Mouse (Mus musculus) neural tube, embryonic 12.5 days (tissue): ENCODE data around the gene Cacna1d. TPM values are rescaled to one million over a fixed set of nuclear protein-coding genes. Genes with fewer than 3 reads are reported as not detected.
A peak's percentile ranks its signal among the peaks of the same experiment; 100 is the strongest.

Source experiments
- ATAC-seq: fragments of 200-750 bp; cut with Nextera tagmentation; 2 replicates; pipeline ENCODE4 v1.8.0; 2017; ENCODE audit warnings: low read depth, mild to moderate bottlenecking, moderate TSS enrichment, moderate library complexity; ENCODE audit not compliant: low FRiP score
- H3K27ac ChIP-seq: fragments of 300-500 bp; sonication (generic); 2 replicates; pipeline ENCODE4 v1.5.1; 2016
- H3K27me3 ChIP-seq: fragments of 300-500 bp; sonication (generic); replicated peaks from 2 replicates; pipeline ENCODE4 v1.6.1; 2016; ENCODE audit warnings: mild to moderate bottlenecking
- H3K36me3 ChIP-seq: fragments of 300-500 bp; sonication (generic); 2 replicates; pipeline ENCODE4 v1.6.1; 2016; ENCODE audit warnings: mild to moderate bottlenecking
- H3K4me1 ChIP-seq: fragments of 300-500 bp; sonication (generic); 2 replicates; pipeline ENCODE4 v1.6.1; 2016
- H3K4me2 ChIP-seq: fragments of 300-500 bp; sonication (generic); replicated peaks from 2 replicates; pipeline ENCODE4 v1.6.1; 2016; ENCODE audit warnings: mild to moderate bottlenecking
- H3K4me3 ChIP-seq: fragments of 300-500 bp; sonication (generic); 2 replicates; pipeline ENCODE4 v1.5.1; 2016
- H3K9ac ChIP-seq: fragments of 300-500 bp; sonication (generic); 2 replicates; pipeline ENCODE4 v1.6.1; 2016; ENCODE audit warnings: mild to moderate bottlenecking
- H3K9me3 ChIP-seq: fragments of 300-500 bp; sonication (generic); 2 replicates; pipeline ENCODE4 v1.6.1; 2016; ENCODE audit warnings: mild to moderate bottlenecking
- WGBS: fragments of 180-500 bp; shearing (Covaris S2); methylation state at CpG from one replicate; pipeline ENCODE4 v1.1.7; 2016; 5-methylcytosine and 5-hydroxymethylcytosine counted together
- polyA plus RNA-seq: library from polyadenylated mRNA; unstranded; fragments of >200 nt; fragmentation: Nextera tagmentation; extraction: Ambion mirVana; gene quantifications from 2 replicates; pipeline ENCODE4 v1.2.1, GENCODE M21; 2016

Gene Cacna1d
- polyA plus RNA-seq, 1 experiment from 2014 or later = 3.0 TPM

GRCm38 (mm10) chr14:30056031-30056766, 435.1 kb downstream of the Cacna1d start:
- H3K27me3 ChIP-seq = no peaks in the 10 kb centered on the region
- no peak overlapping the region for H3K4me3 ChIP-seq
- 0 out of 2 replicates have a peak, but pooled peaks cover 4% of the 10 kb centered on the region for H3K4me1 ChIP-seq
- H3K9ac ChIP-seq = no peak overlapping the region
- no peak overlapping the region for H3K27ac ChIP-seq
- peak; percentile 77 for ATAC-seq
- 60% methylated on average over 13 of the region's 13 CpGs for WGBS
- no peaks in the 10 kb centered on the region for H3K36me3 ChIP-seq
- H3K9me3 ChIP-seq = no peaks in the 10 kb centered on the region
- no peak overlapping the region for H3K4me2 ChIP-seq

- no peaks in the 10 kb centered on the region for H3K36me3 ChIP-seq
These were observed 436.3 kb downstream of the Cacna1d start for GRCm38 (mm10) chr14:30054922-30055321.

GRCm38 (mm10) chr14:30050280-30050679, 441.0 kb downstream of the Cacna1d start:
- WGBS = 90% methylated on average over 8 of the region's 8 CpGs
- no peak overlapping the region for H3K4me2 ChIP-seq
- H3K9me3 ChIP-seq = no peaks in the 10 kb centered on the region
- no peak overlapping the region for H3K4me3 ChIP-seq
- H3K9ac ChIP-seq = no peak overlapping the region
- no peak overlapping the region for H3K27ac ChIP-seq
- H3K36me3 ChIP-seq = no peaks in the 10 kb centered on the region
- no peaks in the 10 kb centered on the region for H3K4me1 ChIP-seq
- ATAC-seq = no peak
- no peaks in the 10 kb centered on the region for H3K27me3 ChIP-seq

More at GRCm38 (mm10) chr14:30054922-30055321, 436.3 kb downstream of the Cacna1d start:
- H3K27me3 ChIP-seq = no peaks in the 10 kb centered on the region
- no peak overlapping the region for H3K9ac ChIP-seq
- no peak for ATAC-seq
- no peak overlapping the region for H3K4me3 ChIP-seq
- 84% methylated on average over 7 of the region's 7 CpGs for WGBS
- H3K4me1 ChIP-seq = 0 out of 2 replicates have a peak, but pooled peaks cover 4% of the 10 kb centered on the region
- no peak overlapping the region for H3K27ac ChIP-seq
- H3K4me2 ChIP-seq = no peak overlapping the region
- no peaks in the 10 kb centered on the region for H3K9me3 ChIP-seq

- Histone ChIP-seq H3K4me2 (no peak overlapping the region), H3K27me3 (no peaks in the 10 kb centered on the region), H3K36me3 (no peaks in the 10 kb centered on the region), H3K9me3 (no peaks in the 10 kb centered on the region), H3K27ac (no peak overlapping the region), H3K4me3 (no peak overlapping the region), H3K9ac (no peak overlapping the region), H3K4me1 (no peaks in the 10 kb centered on the region)
- 88% methylated on average over 3 of the region's 3 CpGs for WGBS
- no peak for ATAC-seq
These were observed 443.2 kb downstream of the Cacna1d start for GRCm38 (mm10) chr14:30048049-30048448.

GRCm38 (mm10) chr14:30046976-30047375, 444.3 kb downstream of the Cacna1d start:
- H3K9me3 ChIP-seq = no peaks in the 10 kb centered on the region
- WGBS = 91% methylated on average over 4 of the region's 4 CpGs
- no peak overlapping the region for H3K4me2 ChIP-seq
- no peak overlapping the region for H3K9ac ChIP-seq
- no peaks in the 10 kb centered on the region for H3K27me3 ChIP-seq
- no peak overlapping the region for H3K4me3 ChIP-seq
- H3K27ac ChIP-seq = no peak overlapping the region
- no peaks in the 10 kb centered on the region for H3K36me3 ChIP-seq
- H3K4me1 ChIP-seq = no peaks in the 10 kb centered on the region
- no peak for ATAC-seq

DNA sequence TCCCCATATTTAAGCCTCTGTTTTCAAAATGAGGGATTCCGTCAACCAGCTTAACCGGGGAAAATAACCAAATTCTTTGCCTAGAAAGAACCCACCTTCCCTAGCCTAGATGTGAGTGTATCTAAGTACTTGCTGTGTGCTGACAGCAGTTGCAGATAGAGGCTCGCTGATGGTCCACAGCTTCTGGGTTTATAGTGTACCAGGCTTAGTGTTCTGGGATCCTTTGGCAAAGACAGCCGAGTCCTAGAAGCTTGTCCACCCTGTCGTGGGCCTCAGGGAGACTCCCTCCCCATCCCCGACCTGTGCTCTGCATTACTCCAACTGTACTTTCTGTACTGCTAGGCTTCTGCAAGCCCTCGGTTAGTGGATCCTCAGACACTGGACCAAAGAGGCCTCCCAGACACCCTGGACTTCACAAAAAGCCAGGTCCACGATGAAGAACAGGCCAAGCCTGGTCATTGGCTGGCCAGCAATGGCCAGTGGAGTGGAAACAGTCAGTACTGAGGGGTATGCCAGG, 445.5 kb downstream of the Cacna1d start:
- no peaks in the 10 kb centered on the region for H3K4me1 ChIP-seq
- no peaks in the 10 kb centered on the region for H3K9me3 ChIP-seq
- H3K4me2 ChIP-seq = no peak overlapping the region
- H3K27ac ChIP-seq = no peak overlapping the region
- no peak overlapping the region for H3K4me3 ChIP-seq
- no peaks in the 10 kb centered on the region for H3K36me3 ChIP-seq
- 87% methylated on average over 8 of the region's 8 CpGs for WGBS
- ATAC-seq = no peak
- H3K27me3 ChIP-seq = no peaks in the 10 kb centered on the region
- no peak overlapping the region for H3K9ac ChIP-seq

- Histone ChIP-seq H3K27me3 (no peaks in the 10 kb centered on the region), H3K4me1 (no peaks in the 10 kb centered on the region), H3K9ac (no peak overlapping the region), H3K4me3 (no peak overlapping the region), H3K9me3 (no peaks in the 10 kb centered on the region), H3K4me2 (no peak overlapping the region), H3K36me3 (no peaks in the 10 kb centered on the region), H3K27ac (no peak overlapping the region)
- WGBS = 87% methylated on average over 10 of the region's 10 CpGs
- no peak for ATAC-seq
These were observed 446.0 kb downstream of the Cacna1d start for GRCm38 (mm10) chr14:30045239-30045638.

GRCm38 (mm10) chr14:30043356-30043940, 447.8 kb downstream of the Cacna1d start:
- Histone ChIP-seq H3K9me3 (no peaks in the 10 kb centered on the region), H3K27ac (no peak overlapping the region), H3K4me3 (no peak overlapping the region), H3K4me1 (no peaks in the 10 kb centered on the region), H3K4me2 (no peak overlapping the region), H3K36me3 (no peaks in the 10 kb centered on the region), H3K27me3 (no peaks in the 10 kb centered on the region), H3K9ac (no peak overlapping the region)
- WGBS = 88% methylated on average over 7 of the region's 7 CpGs
- ATAC-seq = no peak

DNA sequence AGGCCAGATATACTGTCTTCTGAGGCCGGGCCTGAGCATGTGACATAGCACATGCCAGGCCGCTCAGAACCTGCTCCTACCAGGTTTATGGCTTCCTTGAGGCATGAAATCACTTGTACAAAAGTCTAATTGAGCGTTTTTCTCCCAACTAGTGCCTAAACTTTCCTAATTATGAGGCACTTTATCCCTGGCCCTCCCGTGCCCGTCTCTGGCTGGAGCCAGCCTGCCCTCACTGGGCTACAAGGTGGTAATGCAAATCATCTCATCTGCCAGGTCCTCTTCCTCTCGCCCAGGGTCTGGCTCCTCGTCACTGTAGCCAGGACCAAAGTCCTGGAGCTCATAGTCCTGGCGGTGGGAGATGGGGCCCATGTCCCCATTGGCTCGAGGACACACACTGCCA, 449.4 kb downstream of the Cacna1d start:
- Histone ChIP-seq H3K9me3 (no peaks in the 10 kb centered on the region), H3K9ac (no peak overlapping the region), H3K4me2 (no peak overlapping the region), H3K4me1 (no peaks in the 10 kb centered on the region), H3K4me3 (no peak overlapping the region), H3K27me3 (no peaks in the 10 kb centered on the region), H3K27ac (no peak overlapping the region), H3K36me3 (no peaks in the 10 kb centered on the region)
- ATAC-seq = no peak
- WGBS = 83% methylated on average over 9 of the region's 9 CpGs

DNA sequence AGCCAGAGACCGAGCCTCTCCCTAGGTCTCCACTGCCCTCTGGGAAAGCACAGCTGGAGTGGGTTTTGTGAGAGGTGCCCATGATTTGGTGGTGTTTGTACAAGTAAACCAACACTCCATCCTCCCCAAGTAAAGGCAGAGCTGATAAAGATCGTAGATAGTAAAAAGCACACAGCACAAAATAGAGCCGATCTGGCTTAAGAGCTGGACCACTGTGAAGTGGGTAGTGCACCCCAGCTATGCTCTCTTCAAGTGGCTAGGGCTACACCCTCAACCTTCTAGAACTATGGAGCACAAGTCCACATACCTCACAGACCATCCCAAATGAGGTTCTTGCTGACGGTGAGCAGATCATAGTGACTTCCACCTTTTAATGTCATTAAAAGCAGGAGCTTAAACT, 451.8 kb downstream of the Cacna1d start:
- no peak for ATAC-seq
- WGBS = 89% methylated on average over 4 of the region's 4 CpGs

GRCm38 (mm10) chr14:30038431-30038830, 452.8 kb downstream of the Cacna1d start:
- 92% methylated on average over 18 of the region's 18 CpGs for WGBS
- Histone ChIP-seq H3K4me1 (no peaks in the 10 kb centered on the region), H3K27me3 (no peaks in the 10 kb centered on the region), H3K4me2 (no peak overlapping the region), H3K9me3 (no peaks in the 10 kb centered on the region), H3K4me3 (no peak overlapping the region), H3K27ac (no peak overlapping the region), H3K9ac (no peak overlapping the region), H3K36me3 (no peaks in the 10 kb centered on the region)
- ATAC-seq = no peak

More for the DNA sequence above, 451.8 kb downstream of the Cacna1d start:
- no peaks in the 10 kb centered on the region for H3K36me3 ChIP-seq
- no peak overlapping the region for H3K4me3 ChIP-seq
- H3K9ac ChIP-seq = no peak overlapping the region
- no peaks in the 10 kb centered on the region for H3K27me3 ChIP-seq
- no peaks in the 10 kb centered on the region for H3K9me3 ChIP-seq
- H3K27ac ChIP-seq = no peak overlapping the region
- H3K4me1 ChIP-seq = no peaks in the 10 kb centered on the region
- H3K4me2 ChIP-seq = no peak overlapping the region

DNA sequence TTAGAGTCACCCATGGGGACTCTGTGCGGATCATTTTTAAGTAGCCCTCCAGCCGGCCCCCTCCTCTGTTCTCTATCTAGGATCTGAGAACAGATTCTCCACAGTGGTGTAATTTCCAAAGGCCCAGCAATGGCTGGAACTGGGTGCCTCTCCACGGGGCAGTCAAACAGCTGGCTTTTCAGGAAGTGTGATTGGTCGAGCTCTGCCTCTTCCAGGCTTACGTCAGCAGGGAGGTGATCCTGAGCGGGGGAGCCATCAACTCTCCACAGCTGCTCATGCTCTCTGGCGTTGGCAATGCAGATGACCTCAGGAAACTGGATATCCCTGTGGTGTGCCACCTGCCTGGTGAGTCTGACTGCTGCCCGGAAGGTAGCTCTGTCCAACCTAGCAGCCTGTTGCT, 457.9 kb downstream of the Cacna1d start:
- Histone ChIP-seq H3K9ac (no peak overlapping the region), H3K9me3 (no peaks in the 10 kb centered on the region), H3K27ac (no peak overlapping the region), H3K4me3 (no peak overlapping the region), H3K4me2 (no peak overlapping the region), H3K4me1 (no peaks in the 10 kb centered on the region), H3K27me3 (no peaks in the 10 kb centered on the region), H3K36me3 (no peaks in the 10 kb centered on the region)
- no peak for ATAC-seq
- WGBS = 70% methylated on average over 8 of the region's 8 CpGs
